Mouse (Mus musculus) forebrain, embryonic 12.5 days (tissue): ENCODE measurements around the gene Plekha4. TPM values are rescaled to one million over a fixed set of nuclear protein-coding genes. Genes with fewer than 3 reads are reported as not detected.
"Not testable (repeated sequence)": the region's sequence is repeated elsewhere in the genome, so short reads cannot be mapped to it uniquely, and the experiment has no call there.

Experiments used
- ATAC-seq: fragments of 200-750 bp; cut with Nextera tagmentation; 2 replicates; pipeline ENCODE4 v1.8.0; 2017; ENCODE audit warnings: moderate TSS enrichment; ENCODE audit not compliant: low FRiP score
- H3K27ac ChIP-seq: fragments of 300-500 bp; sonication (generic); 2 replicates; pipeline ENCODE4 v1.5.1; 2016; ENCODE audit warnings: mild to moderate bottlenecking
- H3K27me3 ChIP-seq: fragments of 300-500 bp; sonication (generic); 2 replicates; pipeline ENCODE4 v1.6.1; 2016; ENCODE audit warnings: mild to moderate bottlenecking
- H3K36me3 ChIP-seq: fragments of 300-500 bp; sonication (generic); replicated peaks from 2 replicates; pipeline ENCODE4 v1.6.1; 2016; ENCODE audit warnings: mild to moderate bottlenecking
- H3K4me1 ChIP-seq: fragments of 300-500 bp; sonication (generic); 2 replicates; pipeline ENCODE4 v1.6.1; 2016
- H3K4me2 ChIP-seq: fragments of 300-500 bp; sonication (generic); 2 replicates; pipeline ENCODE4 v1.6.1; 2016; ENCODE audit warnings: mild to moderate bottlenecking, moderate library complexity
- H3K4me3 ChIP-seq: fragments of 300-500 bp; sonication (generic); replicated peaks from 2 replicates; pipeline ENCODE4 v1.5.1; 2016; ENCODE audit warnings: mild to moderate bottlenecking
- H3K9ac ChIP-seq: fragments of 300-500 bp; sonication (generic); 2 replicates; pipeline ENCODE4 v1.6.1; 2016; ENCODE audit warnings: mild to moderate bottlenecking
- H3K9me3 ChIP-seq: fragments of 300-500 bp; sonication (generic); 2 replicates; pipeline ENCODE4 v1.6.1; 2016
- WGBS: fragments of 180-500 bp; shearing (Covaris S2); methylation state at CpG from one replicate; pipeline ENCODE4 v1.1.7; 2016; 5-methylcytosine and 5-hydroxymethylcytosine counted together
- polyA plus RNA-seq: library from polyadenylated mRNA; unstranded; fragments of >200 nt; fragmentation: Nextera tagmentation; extraction: Ambion mirVana; gene quantifications from 2 replicates; pipeline ENCODE4 v1.2.1, GENCODE M21; 2016

Gene Plekha4
- polyA plus RNA-seq: 0.74 and 1.0 TPM in 2 replicates

DNA sequence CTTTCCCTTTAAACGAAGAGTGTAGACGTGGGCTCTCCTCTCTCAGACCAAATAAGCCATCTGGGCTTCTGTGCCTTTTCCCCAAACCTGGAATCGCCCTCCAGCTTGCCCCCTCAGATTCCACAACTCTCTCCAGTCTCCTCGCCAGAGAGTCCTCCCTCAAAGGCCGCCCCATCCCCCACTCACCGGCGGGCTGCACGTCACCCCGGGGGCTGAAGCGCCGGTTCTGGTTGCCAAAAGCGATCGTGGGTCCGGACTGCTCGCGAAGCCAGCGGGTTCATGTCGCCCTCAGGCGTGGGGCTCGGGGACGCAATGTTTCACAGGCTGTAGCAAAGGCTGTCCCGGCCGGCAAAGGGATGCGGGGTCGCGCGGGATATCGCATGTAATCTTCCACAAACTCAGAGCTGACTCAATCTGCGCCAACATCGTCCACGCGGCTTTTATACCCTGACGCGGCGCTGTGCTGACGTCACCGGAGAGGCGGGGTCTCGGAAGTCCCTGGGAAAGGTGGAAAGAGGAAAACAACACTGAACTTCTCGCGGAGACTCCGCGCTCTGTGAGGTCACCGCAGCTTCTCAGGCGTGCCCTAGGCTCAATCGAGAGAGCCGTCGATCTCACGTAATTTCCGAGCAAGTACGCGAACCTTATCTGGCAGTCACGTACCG lies at the start of gene Plekha4, which contains the start of gene Ppp1r15a:
Gene Plekha4, plus strand, starts transcription at position 522 of the 665 bp plus-strand sequence.
Gene Ppp1r15a, minus strand, starts transcription at position 460 of the 665 bp plus-strand sequence.
- peak; percentile 83 for ATAC-seq
- Histone ChIP-seq H3K27ac (peak within 1 kb of the TSS; percentile 77), H3K4me1 (peaks cover 19% of the 10 kb centered on the region), H3K4me2 (peak within 1 kb of the TSS; percentile 80), H3K4me3 (peak within 1 kb of the TSS; percentile 66), H3K27me3 (0 out of 2 replicates have a peak, but pooled peaks cover 4% of the 10 kb centered on the region), H3K9me3 (no peaks in the 10 kb centered on the region), H3K36me3 (0 out of 2 replicates have a peak, but pooled peaks cover 4% of the 10 kb centered on the region), H3K9ac (peak within 1 kb of the TSS; percentile 78)
- under 1% methylated on average over 54 of the region's 54 CpGs for WGBS

GRCm38 (mm10) chr7:45476453-45476852 lies 49.7 kb upstream of the Plekha4 start:
- WGBS: 36% methylated on average over 1 of the region's 1 CpGs
- ATAC-seq: no peak

DNA sequence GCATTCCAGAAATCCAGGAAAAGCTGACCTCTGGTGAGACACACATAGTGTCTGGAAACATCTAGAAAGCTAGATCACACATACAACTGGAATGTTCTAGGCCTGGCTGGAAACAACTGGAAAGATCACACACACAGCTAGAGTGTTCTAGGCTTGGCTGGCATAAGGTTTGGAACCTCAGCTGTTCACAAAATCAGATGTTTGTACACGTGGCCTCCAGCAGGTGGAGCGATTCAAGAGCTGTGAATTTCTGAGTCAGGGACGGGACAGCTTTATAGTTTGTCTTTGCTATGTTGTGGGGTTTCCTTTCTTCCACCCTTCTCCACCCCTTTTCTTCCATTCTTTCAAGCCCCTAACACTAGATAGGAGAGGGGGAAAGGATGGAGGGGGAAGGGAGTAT lies 49.1 kb upstream of the Plekha4 start:
- no peaks in the 10 kb centered on the region for H3K27me3 ChIP-seq
- ATAC-seq: no peak
- H3K4me1 ChIP-seq: no peaks in the 10 kb centered on the region
- H3K4me3 ChIP-seq: no peak overlapping the region
- H3K36me3 ChIP-seq: no peaks in the 10 kb centered on the region
- H3K9ac ChIP-seq: no peak overlapping the region
- WGBS: 11% methylated on average over 3 of the region's 3 CpGs
- no peak overlapping the region for H3K27ac ChIP-seq
- no peaks in the 10 kb centered on the region for H3K9me3 ChIP-seq
- no peak overlapping the region for H3K4me2 ChIP-seq

More at GRCm38 (mm10) chr7:45476453-45476852, 49.7 kb upstream of the Plekha4 start:
- Histone ChIP-seq H3K9ac (no peak overlapping the region), H3K27me3 (no peaks in the 10 kb centered on the region), H3K4me1 (no peaks in the 10 kb centered on the region), H3K9me3 (no peaks in the 10 kb centered on the region), H3K4me2 (no peak overlapping the region), H3K36me3 (no peaks in the 10 kb centered on the region), H3K4me3 (no peak overlapping the region), H3K27ac (no peak overlapping the region)

- 96% methylated on average over 7 of the region's 7 CpGs for WGBS
- Histone ChIP-seq H3K9me3 (no peaks in the 10 kb centered on the region), H3K4me2 (no peak overlapping the region), H3K4me3 (no peak overlapping the region), H3K27me3 (no peaks in the 10 kb centered on the region), H3K4me1 (no peaks in the 10 kb centered on the region), H3K9ac (no peak overlapping the region), H3K36me3 (no peaks in the 10 kb centered on the region), H3K27ac (no peak overlapping the region)
- ATAC-seq: no peak
Measured at GRCm38 (mm10) chr7:45478774-45479173, 47.4 kb upstream of the Plekha4 start.

DNA sequence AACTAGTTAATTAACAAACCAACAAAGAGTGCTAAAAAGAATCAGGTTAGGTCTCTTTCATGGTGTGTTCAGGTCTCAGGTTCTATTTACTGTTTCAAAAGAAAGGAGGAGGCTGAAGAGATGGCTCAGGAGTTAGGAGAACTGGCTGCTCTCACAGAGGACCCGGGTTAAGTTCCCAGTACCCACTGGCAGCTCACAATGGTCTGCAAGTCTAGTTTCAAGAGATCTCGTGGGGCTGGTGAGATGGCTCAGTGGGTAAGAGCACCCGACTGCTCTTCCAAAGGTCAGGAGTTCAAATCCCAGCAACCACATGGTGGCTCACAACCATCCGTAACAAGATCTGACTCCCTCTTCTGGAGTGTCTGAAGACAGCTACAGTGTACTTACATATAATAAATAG lies 45.8 kb upstream of the Plekha4 start:
- not testable (repeated sequence) for H3K9ac ChIP-seq, H3K4me1 ChIP-seq, H3K27ac ChIP-seq, H3K27me3 ChIP-seq, H3K4me3 ChIP-seq, H3K9me3 ChIP-seq, ATAC-seq, H3K4me2 ChIP-seq, H3K36me3 ChIP-seq
- WGBS: 79% methylated on average over 4 of the region's 4 CpGs

DNA sequence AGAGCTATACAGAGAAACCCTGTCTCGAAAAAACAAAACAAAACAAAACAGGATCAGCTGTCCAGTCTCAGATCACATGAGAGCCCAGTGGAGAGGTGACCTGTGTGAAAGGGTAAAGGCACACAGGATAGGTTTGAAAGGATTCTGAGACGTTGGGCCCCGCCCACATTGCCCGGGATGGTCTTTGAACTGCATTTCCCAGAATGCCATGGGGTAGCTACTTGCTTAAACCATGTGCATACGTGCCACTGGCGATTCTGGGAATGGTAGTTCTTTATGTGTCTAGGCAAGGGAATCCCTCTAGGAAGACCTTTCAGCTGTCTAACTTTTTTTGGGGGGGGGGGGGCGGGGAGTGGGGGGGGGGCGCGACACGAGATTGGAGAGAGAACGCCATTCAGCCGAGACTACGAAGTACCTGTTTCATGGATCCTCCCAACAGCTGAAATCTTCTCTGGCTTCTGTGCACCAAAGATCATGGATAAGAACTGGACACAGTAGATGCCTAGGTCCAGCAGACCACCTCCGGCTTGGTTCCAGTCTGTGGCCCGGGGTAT lies 44.7 kb upstream of the Plekha4 start, which contains the start of gene Tulp2:
Gene Tulp2, plus strand, starts transcription at position 504 of the 554 bp plus-strand sequence.
- no peaks in the 10 kb centered on the region for H3K4me1 ChIP-seq
- H3K27ac ChIP-seq: no peak within 1 kb of the TSS
- 51% methylated on average over 15 of the region's 15 CpGs for WGBS
- H3K27me3 ChIP-seq: no peaks in the 10 kb centered on the region
- no peaks in the 10 kb centered on the region for H3K9me3 ChIP-seq
- peak; percentile 87 for ATAC-seq
- no peak within 1 kb of the TSS for H3K9ac ChIP-seq
- no peaks in the 10 kb centered on the region for H3K36me3 ChIP-seq
- H3K4me2 ChIP-seq: no peak within 1 kb of the TSS
- H3K4me3 ChIP-seq: no peak within 1 kb of the TSS

GRCm38 (mm10) chr7:45482166-45482565 lies 44.0 kb upstream of the Plekha4 start:
- Histone ChIP-seq H3K27ac (no peak overlapping the region), H3K9ac (no peak overlapping the region), H3K27me3 (no peaks in the 10 kb centered on the region), H3K36me3 (no peaks in the 10 kb centered on the region), H3K4me2 (no peak overlapping the region), H3K4me1 (no peaks in the 10 kb centered on the region), H3K4me3 (no peak overlapping the region), H3K9me3 (no peaks in the 10 kb centered on the region)
- no peak for ATAC-seq
- WGBS: 83% methylated on average over 1 of the region's 1 CpGs

DNA sequence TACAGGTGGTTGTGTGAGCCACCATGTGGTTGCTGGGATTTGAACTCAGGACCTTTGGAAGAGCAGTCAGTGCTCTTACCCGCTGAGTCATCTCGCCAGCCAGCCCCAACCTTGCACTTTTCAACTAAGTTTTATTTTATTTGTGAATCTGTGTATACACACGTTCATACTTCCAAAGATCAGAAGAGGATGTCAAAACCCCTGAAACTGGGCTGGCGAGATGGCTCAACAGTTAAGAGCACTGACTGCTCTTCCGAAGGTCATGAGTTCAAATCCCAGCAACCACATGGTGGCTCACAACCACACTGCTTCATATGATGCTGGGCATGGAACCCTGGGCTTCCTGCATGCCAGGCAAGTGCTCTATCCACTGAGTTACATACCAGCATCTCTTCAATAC lies 41.1 kb upstream of the Plekha4 start:
- H3K4me2 ChIP-seq, H3K9ac ChIP-seq, ATAC-seq, H3K27ac ChIP-seq, H3K4me3 ChIP-seq, H3K36me3 ChIP-seq, H3K9me3 ChIP-seq, H3K27me3 ChIP-seq: not testable (repeated sequence)
- 96% methylated on average over 5 of the region's 5 CpGs for WGBS
- peaks cover 16% of the 10 kb centered on the region for H3K4me1 ChIP-seq

GRCm38 (mm10) chr7:45486158-45486557 lies 40.0 kb upstream of the Plekha4 start:
- no peak for ATAC-seq

GRCm38 (mm10) chr7:45486761-45487415 lies 39.2 kb upstream of the Plekha4 start, which contains the start of gene Gm45808:
TSS of gene Gm45808 (minus strand) at chr7:45486811.
- no peak for ATAC-seq

More at GRCm38 (mm10) chr7:45486158-45486557, 40.0 kb upstream of the Plekha4 start:
- no peaks in the 10 kb centered on the region for H3K36me3 ChIP-seq
- H3K4me3 ChIP-seq: no peak overlapping the region
- no peak overlapping the region for H3K9ac ChIP-seq
- H3K27me3 ChIP-seq: no peaks in the 10 kb centered on the region
- 88% methylated on average over 7 of the region's 7 CpGs for WGBS
- no peak overlapping the region; the same call in 1 of the 2 replicates for H3K27ac ChIP-seq
- no peak overlapping the region for H3K4me2 ChIP-seq
- H3K9me3 ChIP-seq: no peaks in the 10 kb centered on the region
- peaks cover 23% of the 10 kb centered on the region for H3K4me1 ChIP-seq

DNA sequence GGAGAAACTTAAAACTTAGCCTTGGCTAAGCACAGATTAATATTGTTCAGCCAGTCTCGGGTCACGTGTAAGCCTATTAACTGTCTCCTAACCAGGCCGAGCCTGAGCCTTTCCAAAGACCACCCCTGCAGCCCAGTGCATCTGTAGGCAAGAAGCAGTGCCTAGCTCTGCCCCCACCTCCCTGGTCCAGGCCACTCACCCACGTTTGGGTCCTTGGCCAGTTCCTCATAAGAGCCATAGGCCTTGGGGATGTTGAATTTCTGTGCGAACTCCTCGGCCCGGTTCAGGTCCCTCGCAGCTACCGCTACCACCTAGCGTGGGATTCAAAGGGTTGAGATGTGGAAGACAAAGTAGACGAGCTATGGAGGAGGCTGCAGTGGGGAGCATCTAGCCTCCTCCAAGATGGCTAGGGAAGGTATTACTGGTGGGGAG lies 38.3 kb upstream of the Plekha4 start:
- no peaks in the 10 kb centered on the region for H3K9me3 ChIP-seq
- 15% methylated on average over 11 of the region's 11 CpGs for WGBS
- peak overlapping the region; percentile 58 for H3K9ac ChIP-seq
- peak overlapping the region; percentile 60 for H3K27ac ChIP-seq
- H3K4me3 ChIP-seq: peak overlapping the region; percentile 43
- peak overlapping the region; percentile 72 for H3K4me2 ChIP-seq
- no peaks in the 10 kb centered on the region for H3K27me3 ChIP-seq
- H3K36me3 ChIP-seq: peaks cover 1% of the 10 kb centered on the region; the same call in 1 of the 2 replicates
- peak; percentile 70 for ATAC-seq
- H3K4me1 ChIP-seq: peaks cover 25% of the 10 kb centered on the region

More at GRCm38 (mm10) chr7:45486761-45487415, 39.2 kb upstream of the Plekha4 start, which contains the start of gene Gm45808:
- H3K9me3 ChIP-seq: no peaks in the 10 kb centered on the region
- H3K4me1 ChIP-seq: peaks cover 25% of the 10 kb centered on the region
- no peak within 1 kb of the TSS; the same call in 1 of the 2 replicates for H3K27ac ChIP-seq
- no peak within 1 kb of the TSS for H3K9ac ChIP-seq
- no peak within 1 kb of the TSS for H3K4me2 ChIP-seq
- no peaks in the 10 kb centered on the region for H3K27me3 ChIP-seq
- no peak within 1 kb of the TSS for H3K4me3 ChIP-seq
- 84% methylated on average over 12 of the region's 12 CpGs for WGBS
- H3K36me3 ChIP-seq: no peaks in the 10 kb centered on the region; the same call in 1 of the 2 replicates
